Mouse (Mus musculus): Measurements from ENCODE around the gene Mageb2.
"Not testable (repeated sequence)": the region's sequence is repeated elsewhere in the genome, so short reads cannot be mapped to it uniquely, and the experiment has no call there.

Gene Mageb2

GRCm38 (mm10) chrX:91331390-91331789 is at the start of gene Mageb2:
Gene Mageb2, plus strand, starts transcription at chrX:91331690.
- not testable (repeated sequence) for DNase-seq

GRCm38 (mm10) chrX:91313256-91313655 is 18.2 kb upstream of the Mageb2 start:
- not testable (repeated sequence) for DNase-seq
